Mouse (Mus musculus) liver, embryonic 11.5 days (tissue): Measurements from ENCODE around the gene Ap4b1. TPM values are rescaled to one million over a fixed set of nuclear protein-coding genes. Genes with fewer than 3 reads are reported as not detected.
"Not testable (repeated sequence)": the region's sequence is repeated elsewhere in the genome, so short reads cannot be mapped to it uniquely, and the experiment has no call there.

ENCODE experiments used
- ATAC-seq: fragments of 200-750 bp; cut with Nextera tagmentation; replicated peaks from 2 replicates; pipeline ENCODE4 v1.8.0; 2017; ENCODE audit warnings: moderate number of reproducible peaks, mild to moderate bottlenecking, moderate TSS enrichment, moderate library complexity; ENCODE audit not compliant: low FRiP score
- DNase-seq: peaks from one replicate; pipeline ENCODE4 v3.0.0-alpha.2; 2017; ENCODE audit warnings: low spot score
- H3K27ac ChIP-seq: fragments of 300-500 bp; sonication (generic); 2 replicates; pipeline ENCODE4 v1.5.1; 2014; ENCODE audit warnings: mild to moderate bottlenecking, low read depth, low read length, control low read depth
- H3K27me3 ChIP-seq: fragments of 300-500 bp; sonication (generic); replicated peaks from 2 replicates; pipeline ENCODE4 v1.6.1; 2014; ENCODE audit warnings: low read length, mixed read lengths; ENCODE audit not compliant: control insufficient read depth, insufficient read depth
- H3K36me3 ChIP-seq: fragments of 300-500 bp; sonication (generic); 2 replicates; pipeline ENCODE4 v1.6.1; 2014; ENCODE audit warnings: mild to moderate bottlenecking, low read length, moderate library complexity, mixed read lengths; ENCODE audit not compliant: control insufficient read depth, insufficient read depth
- H3K4me1 ChIP-seq: fragments of 300-500 bp; sonication (generic); replicated peaks from 2 replicates; pipeline ENCODE4 v1.6.1; 2014; ENCODE audit warnings: low read length, mixed read lengths; ENCODE audit not compliant: control insufficient read depth, insufficient read depth
- H3K4me2 ChIP-seq: fragments of 300-500 bp; sonication (generic); 2 replicates; pipeline ENCODE4 v1.6.1; 2014; ENCODE audit warnings: mild to moderate bottlenecking, control low read depth, moderate library complexity
- H3K4me3 ChIP-seq: fragments of 300-500 bp; sonication (generic); 2 replicates; pipeline ENCODE4 v1.5.1; 2014; ENCODE audit warnings: low read depth, low read length, control low read depth
- H3K9ac ChIP-seq: fragments of 300-500 bp; sonication (generic); 2 replicates; pipeline ENCODE4 v1.6.1; 2014; ENCODE audit warnings: low read depth, low read length, control low read depth
- H3K9me3 ChIP-seq: fragments of 300-500 bp; sonication (generic); 2 replicates; pipeline ENCODE4 v1.6.1; 2016; ENCODE audit warnings: low read length, inconsistent platforms, mixed read lengths; ENCODE audit not compliant: control insufficient read depth
- WGBS: fragments of 180-500 bp; shearing (Covaris S2); extraction: QIAGEN DNeasy Blood & Tissue Kit; methylation state at CpG from one replicate; pipeline ENCODE4 v1.1.7; 2014; 5-methylcytosine and 5-hydroxymethylcytosine counted together
- polyA plus RNA-seq: library from polyadenylated mRNA; unstranded; fragments of >200 nt; fragmentation: Nextera tagmentation; extraction: Ambion mirVana; gene quantifications from 2 replicates; pipeline ENCODE4 v1.2.1, GENCODE M21; 2014

Gene Ap4b1
- polyA plus RNA-seq, 1 experiment from 2014 or later = 20.8 TPM

DNA sequence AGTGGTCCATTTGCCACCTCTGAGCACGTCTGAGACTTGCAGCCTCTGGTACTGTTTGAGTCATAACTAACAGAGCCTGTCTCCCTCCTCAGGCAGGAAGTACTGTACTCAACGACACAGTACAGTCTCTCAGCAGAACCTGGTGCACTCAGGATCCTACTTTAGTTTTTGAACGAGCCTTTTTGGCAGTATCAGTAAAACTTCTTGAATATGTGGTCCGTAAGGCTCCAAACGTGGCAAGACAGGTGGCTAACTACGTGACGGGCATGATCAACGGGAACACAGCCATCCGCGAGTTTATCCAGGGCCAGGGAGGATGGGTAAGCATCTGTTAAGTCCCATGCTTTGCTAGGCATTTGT is 26.6 kb downstream of the Ap4b1 start:
- ATAC-seq = no peak

DNA sequence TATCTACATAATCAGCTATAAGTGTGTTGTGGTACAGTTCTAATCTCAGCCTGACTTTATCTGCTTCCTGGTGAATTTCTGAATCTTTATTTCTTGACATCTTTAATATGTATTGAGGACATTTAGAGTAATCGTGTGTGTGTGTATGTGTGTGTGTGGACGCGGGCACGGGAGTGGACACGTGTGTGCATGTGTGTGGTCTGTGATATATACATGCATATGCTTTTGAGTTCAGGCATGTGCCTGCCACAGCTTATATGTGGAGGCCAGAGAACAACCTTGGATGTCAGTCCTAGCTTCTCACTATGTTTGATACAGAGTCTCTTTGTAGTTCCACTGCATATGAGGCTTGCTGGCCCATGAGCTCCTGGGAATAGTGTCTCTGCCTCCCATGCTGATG is 27.1 kb downstream of the Ap4b1 start:
- Histone ChIP-seq H3K4me1 (peaks cover 9% of the 10 kb centered on the region), H3K9ac (no peak overlapping the region), H3K27me3 (no peaks in the 10 kb centered on the region), H3K27ac (no peak overlapping the region), H3K4me2 (no peak overlapping the region), H3K4me3 (no peak overlapping the region), H3K9me3 (0 out of 2 replicates have a peak, but pooled peaks cover under 1% of the 10 kb centered on the region), H3K36me3 (no peaks in the 10 kb centered on the region)
- WGBS = 89% methylated on average over 5 of the region's 5 CpGs
- no peak for DNase-seq
- ATAC-seq = no peak

More for the DNA sequence above, 26.6 kb downstream of the Ap4b1 start:
- H3K9ac ChIP-seq = no peak overlapping the region
- WGBS = 80% methylated on average over 10 of the region's 10 CpGs
- H3K27ac ChIP-seq = no peak overlapping the region
- H3K4me1 ChIP-seq = peaks cover 9% of the 10 kb centered on the region
- no peaks in the 10 kb centered on the region for H3K27me3 ChIP-seq
- H3K36me3 ChIP-seq = no peaks in the 10 kb centered on the region
- no peak overlapping the region for H3K4me3 ChIP-seq
- no peak for DNase-seq
- H3K4me2 ChIP-seq = no peak overlapping the region
- H3K9me3 ChIP-seq = no peaks in the 10 kb centered on the region

DNA sequence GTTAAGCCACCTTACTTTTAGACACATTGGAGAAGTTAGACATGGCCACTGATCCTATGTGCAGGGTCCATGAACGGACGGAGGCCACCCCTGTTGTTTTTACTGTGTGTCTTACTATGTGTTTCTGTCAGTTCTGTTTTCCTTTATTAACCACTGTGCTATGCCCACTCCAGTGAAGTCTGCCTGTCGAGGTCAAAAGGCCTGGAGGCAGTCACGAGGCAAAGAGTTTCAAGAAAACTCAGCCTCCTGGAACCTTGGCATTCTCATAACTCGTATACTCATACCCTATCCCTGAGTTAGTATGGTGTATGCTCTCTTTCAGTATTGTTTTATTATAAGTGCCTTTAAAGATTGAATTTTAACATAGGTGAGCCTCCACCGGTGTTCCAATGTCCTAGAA is 30.4 kb downstream of the Ap4b1 start:
- WGBS = 89% methylated on average over 6 of the region's 6 CpGs
- no peak overlapping the region for H3K4me3 ChIP-seq
- H3K27me3 ChIP-seq = no peaks in the 10 kb centered on the region
- H3K27ac ChIP-seq = no peak overlapping the region
- H3K36me3 ChIP-seq = no peaks in the 10 kb centered on the region
- DNase-seq (no peak), ATAC-seq (no peak)
- 0 out of 2 replicates have a peak, but pooled peaks cover 2% of the 10 kb centered on the region for H3K9me3 ChIP-seq
- no peak overlapping the region for H3K4me2 ChIP-seq
- H3K9ac ChIP-seq = no peak overlapping the region
- H3K4me1 ChIP-seq = no peaks in the 10 kb centered on the region

DNA sequence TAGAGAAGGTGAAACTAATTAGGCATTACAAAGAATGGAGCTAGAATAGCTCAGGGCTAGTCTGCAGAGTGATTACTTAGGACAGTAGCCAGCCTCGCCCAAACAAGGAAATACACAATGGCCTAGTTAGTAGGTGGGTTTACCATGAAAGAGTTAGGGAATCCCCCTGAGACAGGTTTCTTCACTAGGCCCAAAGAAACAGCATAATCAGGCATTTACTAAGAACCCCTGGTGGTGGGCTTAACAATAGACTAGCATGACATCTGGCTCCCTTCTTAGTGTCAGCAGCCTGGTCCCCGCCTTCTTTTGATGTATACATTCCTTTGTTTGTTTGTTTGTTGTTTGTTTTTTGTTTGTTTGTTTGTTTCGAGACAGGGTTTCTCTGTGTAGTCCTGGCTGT is 30.9 kb downstream of the Ap4b1 start:
- H3K9me3 ChIP-seq, H3K27ac ChIP-seq, ATAC-seq, DNase-seq, H3K27me3 ChIP-seq, H3K4me2 ChIP-seq, H3K4me3 ChIP-seq, H3K4me1 ChIP-seq, H3K9ac ChIP-seq, H3K36me3 ChIP-seq: not testable (repeated sequence)
- WGBS = 84% methylated on average over 3 of the region's 3 CpGs

DNA sequence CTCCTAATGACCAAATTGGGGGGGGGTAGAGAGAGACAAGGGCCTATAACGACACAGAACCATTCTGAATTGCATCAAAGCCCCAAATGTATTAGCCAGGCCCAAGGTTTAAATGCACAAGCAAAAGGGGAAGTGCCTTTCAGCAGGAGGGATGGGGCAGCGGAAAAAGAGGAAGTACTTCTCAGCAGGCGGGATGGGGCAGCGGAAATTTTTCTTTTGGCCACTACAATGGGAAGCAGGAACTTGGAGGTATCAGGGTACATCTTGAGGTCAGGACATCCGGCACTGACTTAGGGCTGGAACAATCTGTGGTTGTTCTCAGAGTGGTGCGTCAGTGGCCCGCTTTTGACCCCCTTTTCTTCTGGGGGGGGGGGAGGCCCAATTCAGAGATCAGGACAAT is 31.6 kb downstream of the Ap4b1 start:
- WGBS = 67% methylated on average over 7 of the region's 7 CpGs

DNA sequence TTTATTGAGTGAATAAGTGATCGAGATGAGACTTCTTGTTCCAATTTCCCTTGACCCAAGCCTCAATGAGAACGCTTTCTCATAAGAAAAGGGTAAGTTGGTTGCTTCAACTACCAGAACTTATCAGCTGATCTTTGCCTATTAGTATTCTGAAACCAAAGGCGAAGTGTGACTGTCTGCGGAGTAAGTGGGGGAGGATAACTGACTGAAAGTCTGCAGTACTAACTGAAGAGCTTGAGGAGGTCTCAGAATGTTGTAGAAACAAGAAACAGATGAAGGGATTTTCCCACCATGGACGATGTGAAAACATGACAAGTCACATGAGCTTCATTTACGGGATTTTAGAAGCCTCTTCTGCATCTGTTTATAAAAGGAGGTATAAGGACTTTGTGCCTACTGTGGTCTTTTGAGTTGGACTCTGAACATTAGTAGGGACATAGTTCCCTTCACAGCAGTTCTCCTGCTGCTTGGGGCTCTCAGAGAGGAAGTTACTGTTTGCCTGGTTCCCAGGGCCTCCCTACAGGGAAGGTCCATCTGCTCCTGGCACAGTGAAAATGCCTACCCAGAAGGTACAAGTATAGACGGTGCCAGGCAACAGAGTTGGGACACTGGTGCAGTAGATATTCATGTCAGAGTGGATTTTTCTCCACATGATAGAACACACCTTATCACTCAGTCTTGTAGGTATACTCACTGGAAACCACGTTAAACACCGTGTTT is 41.5 kb downstream of the Ap4b1 start:
- Histone ChIP-seq H3K9ac (no peak overlapping the region), H3K4me2 (no peak overlapping the region), H3K27ac (no peak overlapping the region), H3K36me3 (no peaks in the 10 kb centered on the region), H3K4me3 (no peak overlapping the region), H3K9me3 (no peaks in the 10 kb centered on the region), H3K27me3 (no peaks in the 10 kb centered on the region), H3K4me1 (no peaks in the 10 kb centered on the region)
- WGBS = 58% methylated on average over 9 of the region's 9 CpGs
- ATAC-seq (no peak), DNase-seq (no peak)

More for the DNA sequence above, 31.6 kb downstream of the Ap4b1 start:
- not testable (repeated sequence) for ATAC-seq, H3K4me2 ChIP-seq, H3K36me3 ChIP-seq, H3K9me3 ChIP-seq, DNase-seq, H3K27ac ChIP-seq, H3K9ac ChIP-seq, H3K27me3 ChIP-seq, H3K4me3 ChIP-seq, H3K4me1 ChIP-seq

DNA sequence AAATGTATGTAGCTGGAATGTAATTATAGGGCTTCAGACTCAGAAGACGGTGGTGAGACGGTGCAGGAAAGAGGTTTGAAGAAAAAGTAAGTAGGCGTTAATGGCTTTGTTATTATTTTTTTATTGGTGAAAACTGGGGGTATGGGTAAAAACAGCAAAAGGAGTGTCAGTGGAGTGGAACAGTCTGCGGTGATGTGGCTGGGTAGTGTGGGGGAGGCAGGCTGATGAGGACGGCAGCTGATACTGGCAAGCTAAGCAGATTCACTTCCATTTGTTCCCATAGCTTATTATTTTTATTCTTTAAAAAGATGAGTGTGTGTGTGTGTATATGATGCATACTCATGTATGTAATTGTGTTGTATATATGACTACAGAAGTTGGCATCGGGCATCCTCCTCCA is 42.2 kb downstream of the Ap4b1 start:
- H3K27me3 ChIP-seq = no peaks in the 10 kb centered on the region
- H3K4me3 ChIP-seq = no peak overlapping the region
- H3K4me2 ChIP-seq = no peak overlapping the region
- no peaks in the 10 kb centered on the region for H3K9me3 ChIP-seq
- no peak for ATAC-seq
- H3K9ac ChIP-seq = no peak overlapping the region
- H3K36me3 ChIP-seq = no peaks in the 10 kb centered on the region
- no peak overlapping the region for H3K27ac ChIP-seq
- WGBS = 90% methylated on average over 6 of the region's 6 CpGs
- DNase-seq = no peak
- H3K4me1 ChIP-seq = no peaks in the 10 kb centered on the region

DNA sequence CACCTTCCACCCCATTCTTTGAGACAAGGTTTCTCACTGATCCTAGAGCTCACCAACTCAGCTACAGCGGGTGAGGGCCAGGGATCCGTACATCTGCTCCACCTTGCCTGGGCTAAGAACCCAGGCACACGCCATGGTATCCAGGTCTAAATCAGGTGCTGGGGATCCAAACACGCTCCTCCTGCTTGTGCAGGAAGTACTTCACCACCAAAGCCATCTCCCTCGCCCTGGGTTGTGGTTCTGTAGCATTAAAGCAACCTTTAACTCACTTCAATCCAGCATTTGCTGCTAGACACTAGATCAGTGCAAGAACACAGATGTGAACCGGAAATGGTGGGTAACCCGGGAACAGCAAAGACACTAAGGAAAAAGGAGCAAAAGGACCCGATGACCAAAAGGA is 42.6 kb downstream of the Ap4b1 start:
- Histone ChIP-seq H3K4me2 (no peak overlapping the region), H3K4me1 (no peaks in the 10 kb centered on the region), H3K27ac (no peak overlapping the region), H3K9ac (no peak overlapping the region), H3K4me3 (no peak overlapping the region), H3K27me3 (no peaks in the 10 kb centered on the region), H3K36me3 (no peaks in the 10 kb centered on the region), H3K9me3 (no peaks in the 10 kb centered on the region)
- ATAC-seq = no peak
- 82% methylated on average over 8 of the region's 8 CpGs for WGBS
- no peak for DNase-seq

DNA sequence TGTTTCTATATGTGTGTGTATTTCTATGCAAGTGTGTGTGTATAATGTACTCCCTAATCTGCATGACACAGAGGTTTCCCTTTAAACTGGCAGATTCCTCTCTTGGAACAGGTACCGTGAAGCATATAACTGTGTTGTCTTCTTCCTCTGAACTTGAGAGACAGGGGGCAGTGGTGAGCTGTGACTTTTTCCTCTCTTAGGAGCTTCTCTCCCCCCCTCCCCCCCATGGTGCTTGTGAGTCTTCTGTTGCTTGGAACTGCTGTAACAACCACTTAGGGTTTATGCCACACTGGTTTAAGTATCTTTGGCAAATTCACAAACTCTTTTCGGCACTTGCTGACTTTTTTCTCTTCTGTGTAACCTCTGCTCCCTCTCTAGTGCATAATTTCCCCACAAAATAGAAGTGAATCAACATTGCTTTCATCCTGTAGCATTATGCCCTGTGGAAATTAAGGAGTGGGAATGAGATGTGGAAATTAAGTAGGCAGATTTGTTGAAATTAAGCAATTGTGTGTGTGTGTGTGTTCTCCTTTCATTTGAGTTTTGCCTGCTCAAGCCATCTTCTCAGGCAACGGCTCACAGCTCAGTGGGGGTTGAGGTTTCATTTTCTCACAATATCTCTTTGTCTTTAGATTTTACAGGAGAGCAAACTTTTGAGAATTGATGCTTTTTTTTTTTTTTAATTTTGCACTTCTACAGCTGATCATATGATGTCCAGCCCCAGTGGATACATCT is 43.4 kb downstream of the Ap4b1 start:
- H3K36me3 ChIP-seq = no peaks in the 10 kb centered on the region
- no peak overlapping the region for H3K4me2 ChIP-seq
- H3K9me3 ChIP-seq = no peaks in the 10 kb centered on the region
- H3K4me3 ChIP-seq = no peak overlapping the region
- WGBS = 69% methylated on average over 3 of the region's 3 CpGs
- DNase-seq (no peak), ATAC-seq (no peak)
- H3K27me3 ChIP-seq = no peaks in the 10 kb centered on the region
- H3K4me1 ChIP-seq = no peaks in the 10 kb centered on the region
- no peak overlapping the region for H3K27ac ChIP-seq
- no peak overlapping the region for H3K9ac ChIP-seq
